Mouse (Mus musculus): Measurements from ENCODE around the gene Cacul1.

DNA sequence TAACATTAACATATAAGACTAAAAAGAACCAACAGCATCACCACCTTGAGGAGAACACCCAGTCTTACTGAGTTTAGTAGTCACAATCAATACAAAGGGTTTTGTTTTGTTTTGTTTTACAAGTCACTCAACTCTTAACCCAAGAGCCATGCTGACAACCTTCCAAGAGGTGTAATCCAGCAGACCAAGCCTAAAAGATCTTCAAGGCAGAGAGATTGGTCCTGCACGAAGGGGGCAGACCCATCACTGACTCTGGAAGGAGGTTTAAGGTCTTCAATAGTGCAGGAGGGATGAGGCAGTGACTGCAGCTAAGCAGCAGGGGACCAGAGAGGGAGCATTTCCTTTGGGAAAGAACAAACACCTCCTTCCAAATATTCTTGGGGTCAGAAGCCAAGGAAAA is 55.7 kb downstream of the Cacul1 start:
- TF ChIP-seq CTCF (IDR thresholded peaks at IDR 0.05; ENCODE audit: borderline replicate concordance, control insufficient read depth, extremely low read depth, insufficient read depth, low read length, poor library complexity) (no peak), POLR2A (IDR thresholded peaks at IDR 0.05; ENCODE audit: control insufficient read depth, extremely low read depth, insufficient read depth, low read length, poor library complexity) (no peak)

Data from thymus, adult 2 months (tissue).